Mouse (Mus musculus): ENCODE data around the gene 4930555G01Rik. TPM values are rescaled to one million over a fixed set of nuclear protein-coding genes. Genes with fewer than 3 reads are reported as not detected.
"Not testable (repeated sequence)": the region's sequence is repeated elsewhere in the genome, so short reads cannot be mapped to it uniquely, and the experiment has no call there.

Gene 4930555G01Rik
- not detected in 2 replicates for polyA plus RNA-seq (2015; fragmentation: Nextera tagmentation; extraction: Ambion mirVana)

- not testable (repeated sequence) for ATAC-seq; H3K4me1 ChIP-seq (ENCODE audit: control insufficient read depth, insufficient read depth, low read length); H3K9me3 ChIP-seq (ENCODE audit: control insufficient read depth, low read length); H3K27me3 ChIP-seq (replicated peaks; ENCODE audit: control insufficient read depth, insufficient read depth, low read length); H3K4me2 ChIP-seq (ENCODE audit: low read depth, low read length); H3K27ac ChIP-seq (ENCODE audit: low read length); H3K36me3 ChIP-seq (ENCODE audit: control insufficient read depth, insufficient read depth, low read length); H3K4me3 ChIP-seq (ENCODE audit: low read length); H3K9ac ChIP-seq (ENCODE audit: low read depth, low read length)
- no CpG with 5 or more reads among the region's 3 CpGs for WGBS
These were observed at the start of gene 4930555G01Rik for GRCm38 (mm10) chr14:5050329-5050728. Gene 4930555G01Rik, plus strand, starts transcription at chr14:5050629.

GRCm38 (mm10) chr14:5015591-5015990 lies 34.8 kb upstream of the 4930555G01Rik start, which contains the start of gene Gm3298:
Gene Gm3298, plus strand, starts transcription at chr14:5015891.
- H3K4me2 ChIP-seq (ENCODE audit: low read depth, low read length); H3K4me1 ChIP-seq (ENCODE audit: control insufficient read depth, insufficient read depth, low read length); H3K36me3 ChIP-seq (ENCODE audit: control insufficient read depth, insufficient read depth, low read length); H3K4me3 ChIP-seq (ENCODE audit: low read length); H3K9me3 ChIP-seq (ENCODE audit: control insufficient read depth, low read length); H3K27me3 ChIP-seq (replicated peaks; ENCODE audit: control insufficient read depth, insufficient read depth, low read length); H3K27ac ChIP-seq (ENCODE audit: low read length); ATAC-seq; H3K9ac ChIP-seq (ENCODE audit: low read depth, low read length): not testable (repeated sequence)
- no CpG with 5 or more reads among the region's 2 CpGs for WGBS

GRCm38 (mm10) chr14:5070611-5071490 lies 20.4 kb downstream of the 4930555G01Rik start, which contains the start of gene Gm8281:
Gene Gm8281, plus strand, starts transcription at chr14:5071040.
- Histone ChIP-seq H3K9ac (ENCODE audit: low read depth, low read length) (peak within 1 kb of the TSS; percentile 53; the same call in 1 of the 2 replicates), H3K4me2 (ENCODE audit: low read depth, low read length) (peak within 1 kb of the TSS; percentile 67), H3K4me3 (ENCODE audit: low read length) (peak within 1 kb of the TSS; percentile 41)
- H3K9me3 ChIP-seq (ENCODE audit: control insufficient read depth, low read length); H3K27ac ChIP-seq (ENCODE audit: low read length); H3K27me3 ChIP-seq (replicated peaks; ENCODE audit: control insufficient read depth, insufficient read depth, low read length); H3K36me3 ChIP-seq (ENCODE audit: control insufficient read depth, insufficient read depth, low read length); H3K4me1 ChIP-seq (ENCODE audit: control insufficient read depth, insufficient read depth, low read length); ATAC-seq: not testable (repeated sequence)
- 3% methylated on average over 26 of the region's 63 CpGs for WGBS

Other genes with a start within 250 kb of the 4930555G01Rik start
- not detected in 2 replicates for gene Gm3269, start 212.5 kb upstream of the 4930555G01Rik start, polyA plus RNA-seq (2015; fragmentation: Nextera tagmentation; extraction: Ambion mirVana)
- 0.31 TPM in 1 of 2 replicates, not detected in the other for gene Gm3264, start 195.1 kb upstream of the 4930555G01Rik start, polyA plus RNA-seq (2015; fragmentation: Nextera tagmentation; extraction: Ambion mirVana)
- 0.11 TPM in 1 of 2 replicates, not detected in the other for gene Gm3278, start 158.2 kb upstream of the 4930555G01Rik start, polyA plus RNA-seq (2015; fragmentation: Nextera tagmentation; extraction: Ambion mirVana)
- gene Gm8297, start 66.7 kb upstream of the 4930555G01Rik start, polyA plus RNA-seq (2015; fragmentation: Nextera tagmentation; extraction: Ambion mirVana) = not detected in 2 replicates
- not detected in 2 replicates for gene Gm3298, start 34.7 kb upstream of the 4930555G01Rik start, polyA plus RNA-seq (2015; fragmentation: Nextera tagmentation; extraction: Ambion mirVana)
- gene Gm8281, start 20.4 kb downstream of the 4930555G01Rik start, polyA plus RNA-seq (2015; fragmentation: Nextera tagmentation; extraction: Ambion mirVana) = 0.38 and 0.44 TPM in 2 replicates
- gene Gm8279, start 80.9 kb downstream of the 4930555G01Rik start, polyA plus RNA-seq (2015; fragmentation: Nextera tagmentation; extraction: Ambion mirVana) = not detected in 2 replicates
- gene Gm3317, start 113.9 kb downstream of the 4930555G01Rik start, polyA plus RNA-seq (2015; fragmentation: Nextera tagmentation; extraction: Ambion mirVana) = not detected in 2 replicates
- gene Gm8271, start 135.2 kb downstream of the 4930555G01Rik start, polyA plus RNA-seq (2015; fragmentation: Nextera tagmentation; extraction: Ambion mirVana) = not detected in 2 replicates
- gene Gm3526, start 210.0 kb downstream of the 4930555G01Rik start, polyA plus RNA-seq (2015; fragmentation: Nextera tagmentation; extraction: Ambion mirVana) = not detected in 2 replicates